Mouse (Mus musculus): ENCODE measurements around the gene Nsmce3. TPM values are rescaled to one million over a fixed set of nuclear protein-coding genes. Genes with fewer than 3 reads are reported as not detected.
A peak's percentile ranks its signal among the peaks of the same experiment; 100 is the strongest.

Nsmce3 gene
- 10 to 100 TPM; 19.0 to 19.6 TPM for total RNA-seq (2021)
- long read RNA-seq, full-length matches to known transcripts = 65 of 65 reads
- long read RNA-seq, partial matches to known transcripts = 0 of 65 reads
- long read RNA-seq, other reads (novel, unspliced or antisense) = 0 of 65 reads

- DNase-seq (ENCODE audit: low spot score in 2 of 2) = peak; percentile 97 to 99
These were observed at the start of gene Nsmce3 for GRCm38 (mm10) chr7:64872743-64873241. TSS of gene Nsmce3 (minus strand) at chr7:64872997.

GRCm38 (mm10) chr7:64921189-64921588 lies 48.4 kb upstream of the Nsmce3 start:
- no peak for DNase-seq (ENCODE audit: low spot score in 2 of 2)

GRCm38 (mm10) chr7:64920735-64921134 lies 47.9 kb upstream of the Nsmce3 start:
- DNase-seq (ENCODE audit: low spot score in 2 of 2) = no peak

- no peak for DNase-seq (ENCODE audit: low spot score in 2 of 2)
These were observed 43.9 kb upstream of the Nsmce3 start for GRCm38 (mm10) chr7:64916654-64917053.

GRCm38 (mm10) chr7:64915121-64915520 lies 42.3 kb upstream of the Nsmce3 start:
- no peak for DNase-seq (ENCODE audit: low spot score in 2 of 2)

- no peak for DNase-seq (ENCODE audit: low spot score in 2 of 2)
These were observed 39.1 kb upstream of the Nsmce3 start for GRCm38 (mm10) chr7:64911945-64912344.

- DNase-seq (ENCODE audit: low spot score in 2 of 2) = no peak
These were observed 37.4 kb upstream of the Nsmce3 start for GRCm38 (mm10) chr7:64910208-64910607.

GRCm38 (mm10) chr7:64906955-64907354 lies 34.2 kb upstream of the Nsmce3 start:
- no peak for DNase-seq (ENCODE audit: low spot score in 2 of 2)

GRCm38 (mm10) chr7:64905506-64905905 lies 32.7 kb upstream of the Nsmce3 start:
- no peak for DNase-seq (ENCODE audit: low spot score in 2 of 2)

- no peak for DNase-seq (ENCODE audit: low spot score in 2 of 2)
These were observed 27.5 kb upstream of the Nsmce3 start for GRCm38 (mm10) chr7:64900249-64900648.

GRCm38 (mm10) chr7:64896587-64896986 lies 23.8 kb upstream of the Nsmce3 start:
- no peak for DNase-seq (ENCODE audit: low spot score in 2 of 2)

- no peak for DNase-seq (ENCODE audit: low spot score in 2 of 2)
These were observed 22.9 kb upstream of the Nsmce3 start for GRCm38 (mm10) chr7:64895685-64896101.

GRCm38 (mm10) chr7:64891139-64891538 lies 18.3 kb upstream of the Nsmce3 start:
- DNase-seq (ENCODE audit: low spot score in 2 of 2) = no peak

- peak; percentile 40 to 63 for DNase-seq (ENCODE audit: low spot score in 2 of 2)
These were observed 17.1 kb upstream of the Nsmce3 start for GRCm38 (mm10) chr7:64889919-64890318.

GRCm38 (mm10) chr7:64884187-64884862 lies 11.5 kb upstream of the Nsmce3 start:
- DNase-seq (ENCODE audit: low spot score in 2 of 2) = no peak

- DNase-seq (ENCODE audit: low spot score in 2 of 2) = no peak
These were observed 9.4 kb upstream of the Nsmce3 start for GRCm38 (mm10) chr7:64882243-64882642.

GRCm38 (mm10) chr7:64881387-64881786 lies 8.6 kb upstream of the Nsmce3 start:
- no peak for DNase-seq (ENCODE audit: low spot score in 2 of 2)

GRCm38 (mm10) chr7:64880415-64880814 lies 7.6 kb upstream of the Nsmce3 start:
- DNase-seq (ENCODE audit: low spot score in 2 of 2) = no peak

GRCm38 (mm10) chr7:64874941-64875340 lies 2.1 kb upstream of the Nsmce3 start:
- DNase-seq (ENCODE audit: low spot score in 2 of 2) = no peak

GRCm38 (mm10) chr7:64873266-64873665 lies 469 bp upstream of the Nsmce3 start:
- peak in 1 of 2 experiments; percentile 37 for DNase-seq (ENCODE audit: low spot score in 2 of 2)

- peak in 1 of 2 experiments; percentile 31 for DNase-seq (ENCODE audit: low spot score in 2 of 2)
These were observed 632 bp downstream of the Nsmce3 start for GRCm38 (mm10) chr7:64871987-64872742.

GRCm38 (mm10) chr7:64869549-64870065 lies 3.2 kb downstream of the Nsmce3 start:
- DNase-seq (ENCODE audit: low spot score in 2 of 2) = no peak

Data from layer of hippocampus, postnatal 10 days (tissue).